Mouse (Mus musculus): ENCODE results near the gene Kprp.
"Not testable (repeated sequence)": the region's sequence is repeated elsewhere in the genome, so short reads cannot be mapped to it uniquely, and the experiment has no call there.

DNA sequence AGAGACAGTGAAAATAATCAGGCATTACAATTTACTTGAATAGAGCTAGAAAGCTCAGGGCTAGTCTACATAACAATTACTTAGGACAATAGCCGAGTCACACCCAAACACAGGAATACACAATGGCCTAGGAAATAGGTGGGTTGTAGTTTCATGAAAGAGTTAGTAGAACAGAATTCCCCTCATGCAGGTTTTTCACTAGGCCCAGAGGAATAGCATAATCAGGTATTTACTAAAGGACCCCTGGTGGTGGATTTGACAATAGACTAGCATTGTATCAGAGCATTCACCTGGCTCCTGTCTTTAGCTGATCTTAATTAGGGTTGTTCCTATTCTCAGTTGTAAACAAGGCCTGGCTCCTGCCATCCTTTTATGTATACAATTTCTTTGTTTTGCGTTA is 11.0 kb downstream of the Kprp start:
- TF ChIP-seq CTCF (IDR thresholded peaks at IDR 0.05); POLR2A (IDR thresholded peaks at IDR 0.05; ENCODE audit: insufficient read depth, low read depth, low read length): not testable (repeated sequence)

All from heart, adult 2 months (tissue).